Mouse (Mus musculus) spleen, postnatal 36 days (tissue): ENCODE measurements around the gene Slc6a17.

ENCODE experiments used
- DNase-seq, 2 experiments: peaks; one replicate each; pipeline ENCODE4 v3.0.0; 2022; ENCODE audit warnings: low spot score in 2 of 2, mixed read lengths in 1 of 2

Slc6a17 gene

DNA sequence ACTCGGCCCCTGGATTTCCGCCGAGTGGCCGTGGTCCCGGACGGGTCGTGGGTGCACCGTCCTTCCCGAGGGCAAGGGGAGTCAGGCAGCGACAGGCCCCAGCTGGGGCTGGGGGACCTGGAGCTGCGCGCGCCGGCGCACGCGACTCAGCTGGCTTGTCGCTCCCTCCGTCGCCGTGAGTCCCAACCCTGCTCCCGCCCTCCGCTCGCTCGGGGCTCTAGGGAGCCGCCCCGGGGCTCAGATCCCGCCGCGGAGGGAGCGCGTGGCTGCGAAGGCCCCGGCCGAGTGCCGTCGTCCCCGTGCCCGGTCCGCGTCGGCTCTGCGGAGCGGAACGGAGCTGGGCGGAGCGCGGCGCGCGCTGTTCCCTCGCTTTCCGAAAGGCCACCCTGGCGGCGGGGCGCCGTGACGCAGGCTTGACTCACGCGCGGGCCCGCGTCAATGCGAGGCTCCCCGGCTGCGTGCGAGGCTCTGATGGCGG is at the start of gene Slc6a17:
Slc6a17 (minus strand) TSS at position 388 of the 478 bp plus-strand sequence.
- no peak for DNase-seq

DNA sequence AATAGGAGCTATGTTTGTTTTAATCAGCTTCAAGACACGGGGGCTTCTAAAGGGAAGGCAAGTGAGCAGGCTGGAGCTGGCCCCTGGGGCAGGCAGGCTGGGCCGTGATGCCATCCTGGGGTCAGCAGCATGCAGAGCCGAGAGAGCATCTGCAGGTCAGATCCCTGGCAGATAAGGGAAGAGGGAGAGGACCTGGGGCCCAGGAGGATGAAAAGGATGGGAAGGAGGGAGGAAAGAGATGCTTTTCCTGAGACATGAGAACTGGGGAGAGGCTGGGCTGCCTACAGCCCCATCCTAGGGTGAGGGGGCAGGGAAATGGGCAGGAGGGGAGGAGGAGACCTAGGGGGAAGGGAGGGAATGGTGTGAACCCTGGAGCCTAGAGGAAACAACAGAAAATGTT is 47.5 kb upstream of the Slc6a17 start:
- no peak for DNase-seq

- no peak for DNase-seq
Observed at GRCm38 (mm10) chr3:107563880-107564279, 46.1 kb upstream of the Slc6a17 start.

DNA sequence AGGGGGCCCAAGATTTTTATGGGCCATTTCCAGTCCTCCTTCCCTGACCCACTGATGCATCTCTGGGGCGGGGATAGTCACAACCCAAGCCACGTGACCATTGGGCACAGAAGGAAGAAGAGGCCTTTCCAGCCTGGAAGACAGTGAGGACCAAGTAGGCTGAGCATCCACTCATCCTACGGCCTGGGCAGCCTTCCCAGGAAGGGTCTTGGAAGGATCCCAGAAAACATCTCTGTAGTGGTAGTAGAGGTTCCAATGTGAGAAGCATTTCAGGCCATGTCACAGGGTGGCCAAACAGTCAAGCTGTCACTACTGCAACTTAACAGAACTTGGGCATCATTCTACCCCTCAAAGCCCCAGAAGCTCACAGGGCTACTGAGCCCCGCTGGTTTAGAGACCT is 44.8 kb upstream of the Slc6a17 start:
- DNase-seq = no peak

DNA sequence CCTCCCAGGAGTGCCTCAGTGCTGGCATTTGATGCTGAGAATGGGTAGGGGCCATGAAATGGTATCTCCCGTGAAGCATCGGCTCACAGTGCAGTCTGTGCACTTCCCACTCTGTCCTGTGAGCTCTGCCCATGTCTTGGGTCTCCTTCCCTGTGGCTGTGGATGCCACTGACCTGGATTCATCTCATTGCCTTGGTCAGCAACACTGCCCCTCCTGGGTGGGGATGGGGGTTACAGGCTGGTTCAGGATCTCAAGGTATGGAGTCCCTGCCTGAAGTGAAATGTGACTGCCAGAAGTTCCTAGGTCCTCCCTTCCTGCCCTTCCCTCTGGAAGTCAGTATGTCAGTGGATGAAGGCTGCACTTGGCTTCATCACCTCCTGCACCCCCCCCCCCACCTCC is 44.3 kb upstream of the Slc6a17 start:
- no peak for DNase-seq

DNA sequence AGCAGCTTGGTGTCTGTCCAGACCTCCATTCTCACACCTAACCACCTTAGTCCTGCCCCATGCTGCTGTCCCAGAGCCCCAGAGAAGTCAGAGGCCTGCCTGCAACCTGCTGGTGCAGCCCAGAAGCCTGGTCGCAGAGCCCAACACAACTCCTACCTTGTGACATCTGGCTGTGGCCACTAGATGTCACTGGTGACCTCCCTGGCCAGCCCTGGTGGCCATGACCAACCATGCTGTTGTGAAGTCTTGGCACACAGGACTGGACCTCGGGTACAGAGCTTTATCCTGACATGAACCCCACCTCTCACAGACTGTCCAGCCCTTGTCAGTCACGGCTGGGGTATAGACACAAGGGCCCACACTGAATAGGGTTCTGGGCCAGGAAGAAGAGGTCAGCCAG is 41.4 kb upstream of the Slc6a17 start:
- peak in 1 of 2 experiments; percentile 4 for DNase-seq

DNA sequence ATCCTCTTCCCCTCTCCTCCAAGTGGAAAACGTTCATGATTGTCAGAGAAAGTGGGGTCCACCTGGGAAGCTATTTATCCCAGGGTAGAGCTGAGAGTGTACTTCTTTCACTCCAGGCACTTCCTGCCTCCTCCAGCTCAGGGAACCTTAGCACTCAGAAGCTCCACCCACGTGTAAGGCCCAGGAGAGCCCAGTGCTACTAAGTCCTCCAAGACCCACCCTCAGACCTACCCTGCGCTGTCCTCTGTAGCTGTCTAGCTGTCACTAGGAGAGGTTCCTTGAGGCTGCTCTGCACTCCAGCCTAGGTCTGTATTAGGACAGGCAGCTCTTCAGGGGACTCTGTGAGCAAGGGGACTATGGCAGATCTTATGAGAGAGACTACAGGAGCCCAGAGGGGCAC is 40.9 kb upstream of the Slc6a17 start:
- no peak for DNase-seq

DNA sequence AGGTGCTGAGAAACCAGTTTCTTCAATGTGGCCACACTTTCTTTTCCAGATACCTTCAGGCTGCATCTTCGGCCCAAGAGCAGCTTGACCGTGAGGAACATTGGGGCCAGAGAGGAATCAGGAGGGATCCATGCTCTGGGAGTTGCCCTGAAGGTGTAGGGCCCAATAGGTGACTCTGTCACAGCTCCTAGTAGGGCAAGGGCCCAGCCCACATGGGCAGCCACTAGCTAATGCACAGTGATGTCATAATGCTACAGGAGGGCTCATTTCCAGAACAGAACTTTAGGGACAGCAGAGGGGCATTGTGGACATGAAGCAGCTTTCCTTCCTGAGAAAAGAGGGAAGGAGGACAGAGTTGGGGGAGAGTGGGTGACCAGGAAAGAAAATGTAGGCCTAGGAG is 37.0 kb upstream of the Slc6a17 start, which contains the start of gene Ubl4b:
Ubl4b (minus strand) TSS at position 232 of the 400 bp plus-strand sequence.
- DNase-seq = no peak

- no peak for DNase-seq
Observed at GRCm38 (mm10) chr3:107550409-107551049, 32.7 kb upstream of the Slc6a17 start.

- no peak for DNase-seq
Observed at GRCm38 (mm10) chr3:107546956-107547355, 29.1 kb upstream of the Slc6a17 start.

- DNase-seq = no peak
Observed at GRCm38 (mm10) chr3:107545716-107546412, 28.0 kb upstream of the Slc6a17 start.

GRCm38 (mm10) chr3:107545278-107545677 is 27.5 kb upstream of the Slc6a17 start:
- no peak for DNase-seq

- no peak for DNase-seq
Observed at GRCm38 (mm10) chr3:107543158-107544080, 25.6 kb upstream of the Slc6a17 start.

GRCm38 (mm10) chr3:107542584-107542983 is 24.8 kb upstream of the Slc6a17 start:
- DNase-seq = no peak

DNA sequence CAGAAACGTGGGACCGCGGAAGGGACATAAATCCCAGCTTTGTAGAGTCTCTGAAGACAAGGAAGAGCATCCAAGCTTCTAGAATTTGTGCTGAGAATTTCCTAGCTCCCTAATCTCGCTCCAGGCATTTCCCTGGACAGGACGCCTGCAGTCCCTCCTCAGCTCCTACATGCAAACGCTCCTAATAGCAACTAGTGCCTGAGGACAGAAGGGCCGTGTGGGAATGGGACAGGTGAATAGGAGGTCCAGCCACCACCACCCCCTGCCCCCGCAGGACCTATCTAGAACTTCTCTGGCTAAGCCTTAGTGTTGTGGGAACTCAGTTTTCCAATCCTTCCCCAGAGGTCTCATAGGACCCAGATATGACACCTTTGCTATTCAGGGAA is 19.7 kb upstream of the Slc6a17 start:
- DNase-seq = no peak

- no peak for DNase-seq
Observed at GRCm38 (mm10) chr3:107536810-107537503, 19.1 kb upstream of the Slc6a17 start.

DNA sequence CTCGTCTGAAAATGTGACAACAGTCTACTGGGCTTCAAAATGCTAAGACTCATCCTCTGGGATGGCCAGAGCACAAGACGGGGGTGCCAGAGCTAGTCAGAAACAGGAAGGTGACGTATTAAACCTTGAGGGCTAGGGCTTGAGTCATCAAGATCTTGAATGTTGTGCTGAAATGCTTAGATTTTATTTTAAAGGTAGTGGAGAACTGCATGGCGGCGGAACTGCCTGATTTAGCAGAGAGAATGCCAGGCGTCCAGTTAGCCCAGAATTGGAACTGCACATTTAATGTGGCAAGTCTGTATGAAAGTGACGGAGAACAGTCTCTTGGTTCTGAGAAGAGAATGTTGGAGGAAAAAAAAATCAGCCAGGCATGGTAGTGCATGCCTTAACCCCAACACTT is 17.1 kb upstream of the Slc6a17 start:
- DNase-seq = no peak

DNA sequence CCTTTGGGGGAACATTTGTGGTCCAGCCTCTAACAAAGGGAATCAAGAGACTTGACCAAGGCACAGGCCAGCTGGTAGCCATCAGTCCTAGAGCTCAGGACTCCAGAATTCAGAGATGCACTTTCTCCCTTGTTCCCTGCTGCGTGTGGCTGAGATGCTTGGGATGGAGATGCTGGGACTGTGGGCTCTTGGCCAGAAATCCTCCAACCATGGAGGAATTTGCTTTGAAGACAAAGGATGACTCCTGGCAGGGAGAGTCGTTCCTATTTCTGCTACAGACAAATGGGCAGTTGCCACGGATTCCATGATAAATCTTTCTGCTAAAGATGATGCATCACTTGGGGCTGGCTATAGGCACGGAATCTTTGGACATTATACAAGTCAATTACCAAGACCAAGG is 15.7 kb upstream of the Slc6a17 start:
- DNase-seq = no peak

DNA sequence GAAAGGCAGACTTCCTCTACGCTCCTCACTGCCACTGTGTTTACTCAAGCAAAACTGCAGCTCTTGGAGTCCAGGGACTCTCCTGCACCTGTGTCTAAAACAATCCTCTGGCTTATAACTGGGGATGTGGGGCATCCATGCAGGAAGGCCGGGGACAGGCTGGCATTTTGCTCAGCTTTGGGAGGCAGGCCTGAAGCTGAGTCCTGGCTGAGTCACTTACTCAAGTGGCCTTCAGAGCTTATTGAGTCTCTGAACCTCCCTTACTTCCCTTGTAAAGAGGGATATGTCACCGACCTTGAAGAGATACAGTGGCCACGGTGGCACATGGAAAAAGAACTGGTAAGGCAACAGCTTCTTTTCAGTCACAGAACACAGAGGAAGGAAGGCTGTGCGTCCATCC is 12.8 kb upstream of the Slc6a17 start:
- no peak for DNase-seq

- no peak for DNase-seq
Observed at GRCm38 (mm10) chr3:107529182-107529581, 11.4 kb upstream of the Slc6a17 start.

- DNase-seq = no peak
Observed at GRCm38 (mm10) chr3:107528401-107529118, 10.7 kb upstream of the Slc6a17 start.
